ENCODE assay signal across 17 mouse cellular contexts in genomic region chrX:130548001-130548400, GRCm38 (mm10).
"Had no signal": no experiment of that assay in that cellular context is flagged by ENCODE, and none has a peak within 500 bp of the region (broad histone marks: within the 10 kb centered on the region; RNA-seq: fewer than 3 reads in every experiment).

No protein-coding gene starts in this region.

- ATAC-seq: liver, postnatal 0 days; lung, postnatal 0 days; midbrain, embryonic 13.5 days; midbrain, embryonic 15.5 days had no signal

- H3K27ac ChIP-seq: lung, embryonic 15.5 days; macrophage; midbrain, embryonic 13.5 days; midbrain, embryonic 15.5 days; neural tube, embryonic 12.5 days; stomach, embryonic 15.5 days; stomach, postnatal 0 days had no signal

- H3K27me3 ChIP-seq: lung, embryonic 15.5 days; megakaryocyte, embryonic 14.5 days; midbrain, embryonic 13.5 days; midbrain, embryonic 15.5 days; neural tube, embryonic 12.5 days; stomach, embryonic 15.5 days had no signal

- DNase-seq: liver, postnatal 0 days; lung, adult 2 months; lung, postnatal 14 days; lung, postnatal 36 days; right cerebral cortex, postnatal 14 days; thymus, postnatal 25 days; thymus, postnatal 4 days had no signal

- H3K4me2 ChIP-seq: lung, embryonic 15.5 days; midbrain, embryonic 11.5 days; midbrain, embryonic 13.5 days; midbrain, embryonic 15.5 days; neural tube, embryonic 12.5 days; stomach, embryonic 15.5 days had no signal

- H3K4me1 ChIP-seq: lung, embryonic 15.5 days; midbrain, embryonic 13.5 days; midbrain, embryonic 15.5 days; neural tube, embryonic 12.5 days; stomach, embryonic 15.5 days had no signal

- H3K4me3 ChIP-seq: lung, embryonic 15.5 days; megakaryocyte, embryonic 14.5 days; midbrain, embryonic 13.5 days; midbrain, embryonic 15.5 days; neural tube, embryonic 12.5 days; stomach, embryonic 15.5 days had no signal

- H3K36me3 ChIP-seq: lung, embryonic 15.5 days; midbrain, embryonic 13.5 days; midbrain, embryonic 15.5 days; neural tube, embryonic 12.5 days; stomach, embryonic 15.5 days had no signal

- H3K9me3 ChIP-seq: lung, embryonic 15.5 days; megakaryocyte, embryonic 14.5 days; midbrain, embryonic 13.5 days; midbrain, embryonic 15.5 days; neural tube, embryonic 12.5 days; stomach, embryonic 15.5 days had no signal

- H3K9ac ChIP-seq: liver, postnatal 0 days; lung, embryonic 15.5 days; midbrain, embryonic 13.5 days; midbrain, embryonic 15.5 days; neural tube, embryonic 12.5 days; stomach, embryonic 15.5 days had no signal
